Mouse (Mus musculus) left cerebral cortex, postnatal 25 days (tissue): Measurements from ENCODE around the gene Sprr2a2. TPM values are rescaled to one million over a fixed set of nuclear protein-coding genes. Genes with fewer than 3 reads are reported as not detected.
"Not testable (repeated sequence)": the region's sequence is repeated elsewhere in the genome, so short reads cannot be mapped to it uniquely, and the experiment has no call there.

Source experiments
- DNase-seq, 2 experiments: peaks; one replicate each; pipeline ENCODE4 v3.0.0; 2022; ENCODE audit warnings: low spot score in 2 of 2, mixed read lengths in 1 of 2
- intact Hi-C: fragments of 180-260 bp; cut with DNase I; formaldehyde crosslinking; loops from one replicate; pipeline ENCODE4 v1.15.1; 2025
- total RNA-seq, 2 experiments: library from RNA; stranded (reverse); gene quantifications; 2 replicates each; pipeline ENCODE4 v1.2.3; 2021

The Sprr2a2 gene
- total RNA-seq, 2 experiments from 2014 or later: not detected

DNA sequence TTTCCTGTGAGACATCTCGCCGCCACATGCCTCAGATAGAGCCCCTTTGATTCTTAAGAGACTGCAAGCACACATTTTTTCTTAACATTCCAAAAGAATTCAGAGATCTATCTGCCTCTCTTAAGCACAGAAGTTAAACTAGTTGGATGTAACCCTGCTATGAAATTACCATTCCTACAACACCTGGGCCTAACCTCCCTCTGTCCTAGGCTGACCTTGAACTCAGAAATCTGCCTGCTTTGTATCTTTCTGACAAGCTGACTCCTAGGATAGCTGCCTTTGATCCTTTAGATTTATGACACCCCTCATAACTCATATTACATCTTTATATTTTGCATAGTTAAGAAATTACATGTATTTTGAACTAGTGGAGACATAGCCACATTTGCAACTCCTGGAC is 47.7 kb downstream of the Sprr2a2 start:
- intact Hi-C loops, DNase-seq: not testable (repeated sequence)

DNA sequence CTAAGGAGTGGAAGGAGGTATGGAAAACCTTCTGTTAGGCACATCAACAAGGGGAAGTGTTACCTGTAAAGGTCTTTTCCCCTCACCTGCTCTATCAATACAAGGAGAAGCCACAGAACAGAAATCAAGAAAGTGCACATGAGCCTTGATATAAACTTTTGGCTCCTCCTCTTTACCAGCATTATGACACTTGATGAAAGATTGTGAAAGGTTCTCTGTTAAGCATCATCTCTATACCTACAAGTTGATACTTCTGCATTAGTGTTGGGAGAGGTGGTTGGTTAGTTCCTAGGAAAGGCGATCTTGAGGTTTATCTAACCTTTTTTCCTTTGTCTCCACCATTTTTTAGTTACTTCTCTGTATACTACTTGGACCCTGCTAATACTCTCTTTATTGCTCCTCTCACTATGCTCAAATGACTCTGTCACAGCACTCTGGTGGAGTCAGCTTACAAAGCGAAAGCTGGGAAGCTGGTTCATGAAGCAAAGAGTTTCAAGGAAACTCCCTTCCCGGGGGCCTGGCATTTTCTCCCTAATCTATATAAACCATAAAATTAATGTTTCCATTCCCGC is 55.8 kb downstream of the Sprr2a2 start:
- intact Hi-C loops, DNase-seq: not testable (repeated sequence)

DNA sequence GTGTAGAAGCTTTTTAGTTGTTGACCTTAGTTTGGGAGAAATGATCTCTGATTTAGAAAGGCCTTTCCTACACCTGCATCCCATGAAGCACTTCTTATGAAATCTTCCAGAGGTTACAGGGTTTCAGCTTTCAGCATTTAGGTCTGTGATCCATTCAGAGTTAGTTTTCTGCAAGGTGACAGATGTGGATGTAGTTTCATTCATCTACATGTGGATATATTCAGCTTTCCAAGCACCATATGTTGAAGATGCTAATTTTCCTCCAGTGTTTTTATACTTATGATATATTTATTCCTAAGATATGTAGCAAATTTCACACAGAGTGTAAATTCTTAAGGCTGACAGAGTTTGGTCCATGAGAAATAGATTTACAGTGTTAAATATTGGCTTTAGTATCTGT is 57.8 kb downstream of the Sprr2a2 start:
- DNase-seq, intact Hi-C loops: not testable (repeated sequence)

DNA sequence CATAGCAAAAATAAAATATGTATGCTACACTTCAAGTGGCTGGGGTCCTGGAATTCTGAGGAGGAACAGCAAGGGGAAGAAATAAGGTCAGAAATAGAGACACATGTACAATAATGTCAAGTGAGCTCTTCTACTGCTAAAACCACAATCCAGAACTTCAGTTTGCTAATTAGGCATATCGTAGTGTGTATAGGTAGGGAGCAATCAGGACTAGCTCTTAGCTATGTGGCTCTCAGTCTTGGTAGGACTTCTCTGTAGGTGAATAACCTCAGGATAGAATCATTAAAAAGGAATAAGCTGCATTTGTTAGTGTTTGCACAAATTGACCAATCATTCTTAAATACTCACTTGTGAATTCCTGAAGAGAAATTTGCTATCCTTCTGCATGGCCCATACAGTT is 58.3 kb downstream of the Sprr2a2 start:
- DNase-seq, intact Hi-C loops: not testable (repeated sequence)

DNA sequence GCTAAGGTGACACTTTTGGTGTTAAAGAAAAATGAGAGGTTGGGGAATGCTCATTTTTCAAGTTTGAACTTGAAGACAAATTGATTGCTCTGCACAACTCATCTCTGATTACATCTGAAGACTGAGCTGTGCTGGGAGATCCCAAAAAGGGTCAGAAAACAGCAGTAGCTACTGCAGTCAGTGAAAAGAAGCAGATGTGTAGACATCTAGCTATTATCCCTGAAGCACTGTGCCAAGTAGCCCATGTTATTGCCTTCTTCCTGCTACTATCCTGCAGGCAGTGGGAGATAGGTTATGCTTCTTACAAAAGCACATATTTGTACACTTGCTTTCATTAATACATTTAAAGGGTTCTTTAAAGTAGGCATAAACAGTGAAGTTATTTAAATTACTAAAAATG is 63.9 kb downstream of the Sprr2a2 start:
- DNase-seq, intact Hi-C loops: not testable (repeated sequence)

DNA sequence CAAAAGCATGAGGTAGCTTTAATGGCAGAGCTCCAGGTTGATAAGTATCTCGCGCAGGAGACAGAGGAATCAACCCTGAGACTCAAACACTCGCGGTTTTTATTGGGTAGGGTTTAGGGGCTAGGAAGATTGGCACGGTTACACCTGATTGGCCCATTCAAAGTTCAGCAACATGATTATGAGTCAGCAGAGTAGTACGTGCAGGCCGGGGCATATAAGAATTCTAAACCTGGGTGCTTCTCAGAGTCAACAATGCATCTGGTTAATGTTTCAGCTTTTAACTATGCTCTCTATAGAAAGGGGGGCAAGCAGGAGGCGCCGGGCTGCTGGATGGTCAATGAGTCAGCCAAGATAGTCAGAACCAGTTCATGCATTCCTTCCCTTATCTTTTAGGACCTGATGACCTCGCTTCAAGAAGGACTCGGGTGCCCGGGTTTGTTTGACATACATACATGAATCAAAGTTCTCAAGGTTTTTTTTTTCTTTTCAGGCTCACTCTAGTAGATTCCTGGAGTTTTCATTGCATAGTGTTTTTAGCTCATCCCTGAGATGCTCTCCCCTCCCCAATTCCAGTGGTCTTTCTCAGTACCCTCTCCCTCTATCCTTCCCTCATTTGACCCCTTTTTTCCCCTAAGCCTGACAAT is 65.4 kb downstream of the Sprr2a2 start:
- DNase-seq, intact Hi-C loops: not testable (repeated sequence)

DNA sequence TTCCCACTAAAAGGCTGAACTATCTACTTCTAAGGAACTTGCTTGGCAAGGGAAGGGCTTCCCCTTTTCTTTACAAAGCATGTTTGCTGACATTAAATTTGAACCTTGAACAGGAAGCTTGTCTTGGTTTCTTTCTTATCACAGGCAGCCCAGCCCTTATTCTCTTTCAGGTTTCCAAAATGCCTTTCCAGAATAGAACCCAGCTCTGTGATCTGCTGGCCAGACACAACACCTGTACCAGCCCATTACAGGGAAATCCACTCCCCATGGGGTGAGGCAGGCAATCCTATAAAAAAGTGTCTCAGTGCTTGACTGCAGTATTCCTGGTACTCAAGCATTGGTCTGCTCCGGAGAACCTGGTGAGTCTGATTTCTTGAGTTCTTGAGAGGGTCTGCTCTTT is 69.4 kb downstream of the Sprr2a2 start, which contains the start of gene Sprr2a3:
Gene Sprr2a3, plus strand, starts transcription at position 317 of the 400 bp plus-strand sequence.
- DNase-seq, intact Hi-C loops: not testable (repeated sequence)

DNA sequence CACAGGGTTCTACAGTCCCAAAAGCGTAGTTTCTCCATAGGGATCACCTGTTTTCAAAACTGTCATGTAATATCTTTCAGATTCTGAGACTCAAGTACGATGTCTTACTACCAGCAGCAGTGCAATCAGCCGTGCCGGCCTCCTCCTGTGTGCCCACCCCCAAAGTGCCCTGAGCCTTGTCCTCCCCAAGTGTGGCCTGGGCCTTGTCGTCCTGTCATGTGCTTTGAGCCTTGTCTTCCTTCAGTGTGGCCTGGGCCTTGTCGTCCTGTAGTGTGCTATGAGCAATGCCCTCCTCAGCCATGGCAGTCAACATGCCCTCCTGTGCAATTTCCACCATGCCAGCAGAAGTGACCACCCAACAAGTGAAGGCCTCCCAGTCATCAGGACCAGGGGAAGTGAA is 72.8 kb downstream of the Sprr2a2 start:
- DNase-seq, intact Hi-C loops: not testable (repeated sequence)

Other genes starting within 250 kb of the Sprr2a2 start
- gene Pglyrp3, start 201.3 kb upstream of the Sprr2a2 start, total RNA-seq: not detected
- gene Lor, start 132.8 kb upstream of the Sprr2a2 start, total RNA-seq: 1 to 10 TPM; 1.8 to 2.3 TPM
- gene Prr9, start 92.0 kb upstream of the Sprr2a2 start, total RNA-seq: not detected
- not detected for gene Lelp1, start 73.2 kb upstream of the Sprr2a2 start, total RNA-seq
- gene Sprr2a1, start 121 bp upstream of the Sprr2a2 start, total RNA-seq: not detected
- not detected for gene Sprr2a3, start 69.5 kb downstream of the Sprr2a2 start, total RNA-seq
- gene Sprr2b, start 100.7 kb downstream of the Sprr2a2 start, total RNA-seq: not detected
- not detected for gene Sprr2d, start 123.2 kb downstream of the Sprr2a2 start, total RNA-seq
- not detected for gene Sprr2e, start 136.2 kb downstream of the Sprr2a2 start, total RNA-seq
- gene Sprr2f, start 149.3 kb downstream of the Sprr2a2 start, total RNA-seq: not detected
- gene Sprr2h, start 169.8 kb downstream of the Sprr2a2 start, total RNA-seq: not detected
- not detected for gene Sprr2i, start 192.1 kb downstream of the Sprr2a2 start, total RNA-seq
- not detected for gene Sprr2j-ps, start 202.2 kb downstream of the Sprr2a2 start, total RNA-seq
- 1 to 10 TPM; 3.5 to 3.9 TPM for gene Gm9774, start 213.5 kb downstream of the Sprr2a2 start, total RNA-seq
- gene Sprr2k, start 216.7 kb downstream of the Sprr2a2 start, total RNA-seq: not detected
- gene Sprr1b, start 222.9 kb downstream of the Sprr2a2 start, total RNA-seq: not detected
- not detected for gene Sprr3, start 242.8 kb downstream of the Sprr2a2 start, total RNA-seq